Mouse (Mus musculus): Measurements from ENCODE around the gene Itgb1. TPM values are rescaled to one million over a fixed set of nuclear protein-coding genes. Genes with fewer than 3 reads are reported as not detected.

Gene Itgb1
- total and polyA plus RNA-seq, 3 experiments: 62.4 to 172 (median 127) TPM

DNA sequence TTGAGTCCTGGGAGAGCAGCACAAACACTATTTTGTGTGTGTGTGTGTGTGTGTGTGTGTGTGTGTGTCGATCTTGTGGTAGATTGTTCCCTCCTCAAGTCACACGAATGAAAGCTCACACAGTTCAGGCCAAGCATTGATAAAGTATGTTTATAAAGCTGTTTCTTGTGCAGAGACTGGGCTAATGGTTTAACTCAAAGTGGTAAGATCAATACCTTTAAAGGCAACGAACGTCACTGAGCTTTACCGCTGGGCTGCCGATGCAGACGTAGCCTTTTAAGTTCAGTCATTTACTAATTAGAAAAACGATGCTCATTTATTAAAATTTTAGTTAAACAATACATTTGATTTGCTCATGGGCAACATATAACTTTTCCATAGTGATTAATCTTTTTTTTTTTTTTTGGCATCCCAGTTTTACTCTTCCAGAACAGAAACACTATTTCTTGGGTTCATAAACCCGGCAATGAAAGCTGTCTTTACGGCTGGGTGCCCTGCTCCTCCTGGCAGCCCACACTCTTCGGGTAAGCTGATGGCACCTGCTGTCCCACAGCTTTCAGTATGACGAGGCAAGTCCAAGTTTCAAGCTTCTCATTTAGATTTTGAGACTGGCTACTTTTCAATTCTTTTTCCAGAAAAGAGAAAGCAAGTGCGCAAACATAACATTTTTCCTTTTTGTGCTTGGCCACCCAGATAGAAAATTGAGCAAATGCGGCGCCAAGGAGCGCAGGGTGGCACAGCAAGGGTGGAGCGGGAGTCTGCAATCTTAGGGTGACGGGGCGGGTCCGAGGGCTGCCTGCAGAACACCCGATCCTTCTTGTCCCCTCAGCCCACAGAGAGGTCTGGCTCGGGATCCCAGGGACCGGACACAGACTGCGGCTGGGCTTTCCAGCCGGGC, 596 bp upstream of the Itgb1 start:
- TF ChIP-seq EP300 (IDR thresholded peaks at IDR 0.05; ENCODE audit: low read length) (peak; percentile 89), MAX (IDR thresholded peaks at IDR 0.05; ENCODE audit: low read length) (0 out of 2 replicates have a peak, but pooled peaks have one; percentile 16), BHLHE40 (IDR thresholded peaks at IDR 0.05; ENCODE audit: low read depth, low read length) (peak; percentile 83), MYC (IDR thresholded peaks at IDR 0.05; ENCODE audit: low read depth, low read length) (0 out of 2 replicates have a peak, but pooled peaks have one; percentile 16), MAZ (IDR thresholded peaks at IDR 0.05; ENCODE audit: low read depth, low read length) (peak; percentile 30; the same call in 1 of the 2 replicates), SMC3 (IDR thresholded peaks at IDR 0.05; ENCODE audit: low read depth, low read length) (no peak), ETS1 (conservative IDR thresholded peaks at IDR 0.05; ENCODE audit: low read depth, low read length) (peak; percentile 41; the same call in 1 of the 2 replicates), MXI1 (IDR thresholded peaks at IDR 0.05; ENCODE audit: low read depth, low read length) (no peak; the same call in 1 of the 2 replicates), RCOR1 (conservative IDR thresholded peaks at IDR 0.05; ENCODE audit: low read depth, low read length) (no peak; the same call in 1 of the 2 replicates), NELFE (IDR thresholded peaks at IDR 0.05; ENCODE audit: low read depth, low read length) (no peak), ELF1 (IDR thresholded peaks at IDR 0.05; ENCODE audit: low read depth, low read length) (no peak), NRF1 (IDR thresholded peaks at IDR 0.05; ENCODE audit: low read depth, low read length) (no peak), USF2 (conservative IDR thresholded peaks at IDR 0.05; ENCODE audit: low read depth, low read length) (no peak), POLR2A (IDR thresholded peaks at IDR 0.05; ENCODE audit: low read depth, low read length) (no peak), CTCF (conservative IDR thresholded peaks at IDR 0.05 in 1 of 2, IDR thresholded peaks at IDR 0.05 in 1 of 2; ENCODE audit: low read depth in 2 of 2, low read length in 2 of 2) (no peak), ZKSCAN1 (IDR thresholded peaks at IDR 0.05; ENCODE audit: borderline replicate concordance, low read depth, low read length) (no peak), HCFC1 (IDR thresholded peaks at IDR 0.05; ENCODE audit: low read depth, low read length) (no peak), TCF12 (IDR thresholded peaks at IDR 0.05; ENCODE audit: low read depth, low read length) (peak; percentile 80; the same call in 1 of the 2 replicates), ZNF384 (IDR thresholded peaks at IDR 0.05; ENCODE audit: low read depth, low read length) (peak; percentile 58; the same call in 1 of the 2 replicates), TBP (conservative IDR thresholded peaks at IDR 0.05; ENCODE audit: low read depth, low read length) (no peak), USF1 (IDR thresholded peaks at IDR 0.05; ENCODE audit: low read depth, low read length) (no peak), CHD2 (IDR thresholded peaks at IDR 0.05; ENCODE audit: low read length) (no peak; the same call in 1 of the 2 replicates), MEF2A (IDR thresholded peaks at IDR 0.05; ENCODE audit: borderline replicate concordance, low read depth, low read length) (peak; percentile 51; the same call in 1 of the 2 replicates), JUND (conservative IDR thresholded peaks at IDR 0.05; ENCODE audit: low read depth, low read length) (peak; percentile 91), UBTF (IDR thresholded peaks at IDR 0.05; ENCODE audit: low read depth, low read length) (no peak), MAFK (IDR thresholded peaks at IDR 0.05; ENCODE audit: insufficient replicate concordance, low read length) (peak; percentile 73), IRF4 (IDR thresholded peaks at IDR 0.05; ENCODE audit: low read depth, low read length) (peak; percentile 95), JUN (IDR thresholded peaks at IDR 0.05; ENCODE audit: insufficient read depth, low read depth, low read length) (peak; percentile 49; the same call in 1 of the 2 replicates), ZC3H11A (IDR thresholded peaks at IDR 0.05; ENCODE audit: low read depth, low read length) (no peak)
- dilution Hi-C loops (cut with MboI; ENCODE audit: extremely low pct_ligation_motif_present, extremely low pct_unique_long_range_greater_than_20kb, low sequenced_read_pairs): no loop called here
- Histone ChIP-seq H3K4me3 (replicated peaks in 1 of 3; ENCODE audit: low read depth in 2 of 3, low read length in 2 of 3, poor library complexity in 1 of 3) (peak overlapping the region; percentile 48 to 95 (median 90)), H3K79me2 (replicated peaks; ENCODE audit: control insufficient read depth, extremely low read depth, insufficient read depth, poor library complexity, severe bottlenecking) (peaks cover 13% of the 10 kb centered on the region), H3K4me1 (ENCODE audit: control insufficient read depth in 1 of 2, insufficient read depth in 2 of 2) (peaks cover 0 to 27% of the 10 kb centered on the region in 2 experiments; a peak in 2 of 4 replicates), H3K27me3 (replicated peaks) (no peaks in the 10 kb centered on the region), H3K36me3 (replicated peaks in 1 of 2; ENCODE audit: control insufficient read depth in 1 of 2, insufficient read depth in 1 of 2, low read length in 1 of 2) (no peaks in the 10 kb centered on the region), H3K27ac (ENCODE audit: insufficient read depth, low read depth) (peak overlapping the region; percentile 58; the same call in 1 of the 2 replicates), H3K4me2 (ENCODE audit: insufficient read depth, low read depth, poor library complexity, severe bottlenecking) (peak overlapping the region; percentile 88), H3K9ac (ENCODE audit: insufficient read depth, low read depth) (peak overlapping the region; percentile 91), H3K9me3 (replicated peaks; ENCODE audit: low read length) (no peaks in the 10 kb centered on the region)
- in situ Hi-C loops (cut with MboI; ENCODE audit: low pct_ligation_motif_present, low pct_unique_long_range_greater_than_20kb, low sequenced_read_pairs): no loop called here
- DNase-seq (ENCODE audit: extremely low read depth): peak; percentile 78

All from CH12.LX (cell line).